Mouse (Mus musculus): ENCODE results near the gene Proca1.

- TF ChIP-seq EP300 (IDR thresholded peaks at IDR 0.05) (no peak), CTCF (IDR thresholded peaks at IDR 0.05) (no peak)
Measured at GRCm38 (mm10) chr11:78195101-78195863, 2.1 kb downstream of the Proca1 start.
